Comparison of ENCODE assay signal across 16 mouse cellular contexts in the genomic region with DNA sequence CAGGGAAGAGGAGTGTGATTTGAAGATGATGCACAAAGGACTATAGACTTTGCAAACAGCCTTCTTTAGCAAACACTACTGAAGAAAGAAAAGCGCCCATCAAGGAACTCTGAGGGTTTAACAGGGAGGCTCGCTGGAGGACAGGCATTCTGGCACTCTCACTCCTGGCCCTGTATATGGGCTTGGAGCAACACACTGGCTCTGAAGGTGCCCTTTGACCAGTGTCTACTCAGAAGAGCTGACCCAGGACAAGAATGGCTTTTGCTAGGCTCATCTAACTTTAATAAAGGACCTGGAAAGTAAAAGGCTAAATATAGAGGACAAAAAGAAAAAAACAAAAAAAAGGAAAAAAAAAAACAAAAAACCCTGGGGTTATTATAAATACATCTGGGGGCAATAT.
"Had no signal": no experiment of that assay in that cellular context is flagged by ENCODE, and none has a peak within 500 bp of the region (broad histone marks: within the 10 kb centered on the region; RNA-seq: fewer than 3 reads in every experiment).

No protein-coding gene starts in this region.

- H3K4me1 ChIP-seq: lung, embryonic 15.5 days; midbrain, embryonic 13.5 days; midbrain, embryonic 15.5 days; neural tube, embryonic 12.5 days; stomach, embryonic 15.5 days had no signal

- DNase-seq: lung, adult 2 months; lung, postnatal 14 days; lung, postnatal 36 days; right cerebral cortex, postnatal 14 days; thymus, adult 2 months; thymus, postnatal 25 days; thymus, postnatal 4 days had no signal

- ATAC-seq: lung, postnatal 0 days; midbrain, embryonic 13.5 days; midbrain, embryonic 15.5 days had no signal

- H3K27ac ChIP-seq: lung, embryonic 15.5 days; macrophage; midbrain, embryonic 13.5 days; midbrain, embryonic 15.5 days; neural tube, embryonic 12.5 days; stomach, embryonic 15.5 days; stomach, postnatal 0 days had no signal

- H3K4me3 ChIP-seq: lung, embryonic 15.5 days; megakaryocyte, embryonic 14.5 days; midbrain, embryonic 13.5 days; midbrain, embryonic 15.5 days; neural tube, embryonic 12.5 days; stomach, embryonic 15.5 days had no signal

- H3K9ac ChIP-seq: lung, embryonic 15.5 days; midbrain, embryonic 13.5 days; midbrain, embryonic 15.5 days; neural tube, embryonic 12.5 days; stomach, embryonic 15.5 days had no signal

- H3K27me3 ChIP-seq: lung, embryonic 15.5 days; megakaryocyte, embryonic 14.5 days; midbrain, embryonic 13.5 days; midbrain, embryonic 15.5 days; neural tube, embryonic 12.5 days; stomach, embryonic 15.5 days had no signal
